Mouse (Mus musculus): ENCODE measurements around the gene Smad5. TPM values are rescaled to one million over a fixed set of nuclear protein-coding genes. Genes with fewer than 3 reads are reported as not detected.

Smad5 gene
- polyA plus RNA-seq, 1 experiment from 2014 or later = 32.0 TPM

GRCm38 (mm10) chr13:56765284-56766032 lies 62.6 kb downstream of the Smad5 start:
- Histone ChIP-seq H3K9ac (no peak overlapping the region), H3K27ac (no peak overlapping the region), H3K9me3 (replicated peaks) (no peaks in the 10 kb centered on the region), H3K36me3 (ENCODE audit: poor library complexity, severe bottlenecking) (no peaks in the 10 kb centered on the region), H3K27me3 (no peaks in the 10 kb centered on the region), H3K4me3 (no peak overlapping the region), H3K4me2 (no peak overlapping the region), H3K4me1 (peaks cover 51% of the 10 kb centered on the region)
- ATAC-seq = no peak
- WGBS = 57% methylated on average over 25 of the region's 25 CpGs

- H3K4me3 ChIP-seq = no peak overlapping the region
- no peak for ATAC-seq
Observed at GRCm38 (mm10) chr13:56766211-56766610, 63.4 kb downstream of the Smad5 start.

GRCm38 (mm10) chr13:56769431-56769830 lies 66.6 kb downstream of the Smad5 start:
- Histone ChIP-seq H3K27me3 (no peaks in the 10 kb centered on the region), H3K4me3 (no peak overlapping the region), H3K4me1 (peaks cover 51% of the 10 kb centered on the region), H3K36me3 (ENCODE audit: poor library complexity, severe bottlenecking) (no peaks in the 10 kb centered on the region), H3K27ac (peak overlapping the region; percentile 78), H3K4me2 (no peak overlapping the region), H3K9me3 (replicated peaks) (no peaks in the 10 kb centered on the region), H3K9ac (peak overlapping the region; percentile 7; the same call in 1 of the 2 replicates)
- no peak for ATAC-seq
- whole genome bisulfite sequencing = 7% methylated on average over 4 of the region's 4 CpGs

More at GRCm38 (mm10) chr13:56766211-56766610, 63.4 kb downstream of the Smad5 start:
- Histone ChIP-seq H3K27me3 (no peaks in the 10 kb centered on the region), H3K4me1 (peaks cover 56% of the 10 kb centered on the region), H3K27ac (no peak overlapping the region), H3K4me2 (no peak overlapping the region), H3K9ac (no peak overlapping the region), H3K9me3 (replicated peaks) (no peaks in the 10 kb centered on the region), H3K36me3 (ENCODE audit: poor library complexity, severe bottlenecking) (no peaks in the 10 kb centered on the region)
- WGBS = 62% methylated on average over 5 of the region's 5 CpGs

GRCm38 (mm10) chr13:56770136-56770578 lies 67.3 kb downstream of the Smad5 start:
- H3K27ac ChIP-seq = peak overlapping the region; percentile 84
- H3K4me1 ChIP-seq = peaks cover 57% of the 10 kb centered on the region
- H3K27me3 ChIP-seq = no peaks in the 10 kb centered on the region
- H3K36me3 ChIP-seq (ENCODE audit: poor library complexity, severe bottlenecking) = no peaks in the 10 kb centered on the region
- peak overlapping the region; percentile 7; the same call in 1 of the 2 replicates for H3K9ac ChIP-seq
- peak; percentile 70 for ATAC-seq
- no peaks in the 10 kb centered on the region for H3K9me3 ChIP-seq (replicated peaks)
- no peak overlapping the region for H3K4me3 ChIP-seq
- peak overlapping the region; percentile 7; the same call in 1 of the 2 replicates for H3K4me2 ChIP-seq
- WGBS = 12% methylated on average over 1 of the region's 1 CpGs

GRCm38 (mm10) chr13:56770786-56771185 lies 68.0 kb downstream of the Smad5 start:
- Histone ChIP-seq H3K9me3 (replicated peaks) (no peaks in the 10 kb centered on the region), H3K4me1 (peaks cover 55% of the 10 kb centered on the region), H3K4me2 (no peak overlapping the region), H3K4me3 (no peak overlapping the region), H3K27me3 (no peaks in the 10 kb centered on the region), H3K9ac (no peak overlapping the region), H3K36me3 (ENCODE audit: poor library complexity, severe bottlenecking) (no peaks in the 10 kb centered on the region), H3K27ac (peak overlapping the region; percentile 84)
- WGBS = 58% methylated on average over 5 of the region's 5 CpGs
- ATAC-seq = no peak

GRCm38 (mm10) chr13:56772592-56772991 lies 69.8 kb downstream of the Smad5 start:
- Histone ChIP-seq H3K4me1 (peaks cover 51% of the 10 kb centered on the region), H3K4me3 (no peak overlapping the region), H3K27me3 (no peaks in the 10 kb centered on the region), H3K9ac (no peak overlapping the region), H3K27ac (no peak overlapping the region), H3K36me3 (ENCODE audit: poor library complexity, severe bottlenecking) (no peaks in the 10 kb centered on the region), H3K4me2 (no peak overlapping the region), H3K9me3 (replicated peaks) (no peaks in the 10 kb centered on the region)
- 58% methylated on average over 3 of the region's 3 CpGs for WGBS
- ATAC-seq = no peak

- H3K4me3 ChIP-seq = no peak overlapping the region
- no peaks in the 10 kb centered on the region for H3K27me3 ChIP-seq
- no peak overlapping the region for H3K9ac ChIP-seq
- WGBS = 63% methylated on average over 14 of the region's 14 CpGs
- H3K4me2 ChIP-seq = no peak overlapping the region
- no peak for ATAC-seq
- peak overlapping the region; percentile 91 for H3K27ac ChIP-seq
- H3K4me1 ChIP-seq = peaks cover 49% of the 10 kb centered on the region
- H3K9me3 ChIP-seq (replicated peaks) = no peaks in the 10 kb centered on the region
- H3K36me3 ChIP-seq (ENCODE audit: poor library complexity, severe bottlenecking) = no peaks in the 10 kb centered on the region
Observed at GRCm38 (mm10) chr13:56773262-56773870, 70.6 kb downstream of the Smad5 start.

GRCm38 (mm10) chr13:56774304-56774703 lies 71.5 kb downstream of the Smad5 start:
- 6% methylated on average over 5 of the region's 5 CpGs for WGBS
- no peaks in the 10 kb centered on the region for H3K27me3 ChIP-seq
- H3K9ac ChIP-seq = peak overlapping the region; percentile 46
- H3K4me2 ChIP-seq = peak overlapping the region; percentile 43
- peak; percentile 80 for ATAC-seq
- peak overlapping the region; percentile 91 for H3K27ac ChIP-seq
- H3K36me3 ChIP-seq (ENCODE audit: poor library complexity, severe bottlenecking) = no peaks in the 10 kb centered on the region
- no peaks in the 10 kb centered on the region for H3K9me3 ChIP-seq (replicated peaks)
- H3K4me1 ChIP-seq = peaks cover 43% of the 10 kb centered on the region
- H3K4me3 ChIP-seq = no peak overlapping the region

GRCm38 (mm10) chr13:56780746-56781469 lies 78.1 kb downstream of the Smad5 start:
- H3K9ac ChIP-seq = peak overlapping the region; percentile 12; the same call in 1 of the 2 replicates
- ATAC-seq = no peak
- H3K27me3 ChIP-seq = no peaks in the 10 kb centered on the region
- peaks cover 7% of the 10 kb centered on the region; the same call in 1 of the 2 replicates for H3K9me3 ChIP-seq (replicated peaks)
- H3K4me1 ChIP-seq = peaks cover 28% of the 10 kb centered on the region
- peak overlapping the region; percentile 44 for H3K27ac ChIP-seq
- no peak overlapping the region for H3K4me2 ChIP-seq
- WGBS = 53% methylated on average over 13 of the region's 13 CpGs
- H3K36me3 ChIP-seq (ENCODE audit: poor library complexity, severe bottlenecking) = no peaks in the 10 kb centered on the region
- H3K4me3 ChIP-seq = no peak overlapping the region

GRCm38 (mm10) chr13:56781697-56782096 lies 78.9 kb downstream of the Smad5 start:
- Histone ChIP-seq H3K4me1 (peaks cover 28% of the 10 kb centered on the region), H3K9ac (no peak overlapping the region), H3K36me3 (ENCODE audit: poor library complexity, severe bottlenecking) (no peaks in the 10 kb centered on the region), H3K4me2 (no peak overlapping the region), H3K4me3 (no peak overlapping the region), H3K27ac (0 out of 2 replicates have a peak overlapping the region, but pooled peaks have one; percentile 20), H3K27me3 (no peaks in the 10 kb centered on the region), H3K9me3 (replicated peaks) (peaks cover 7% of the 10 kb centered on the region; the same call in 1 of the 2 replicates)
- no peak for ATAC-seq
- WGBS = 90% methylated on average over 3 of the region's 3 CpGs

GRCm38 (mm10) chr13:56782621-56783020 lies 79.8 kb downstream of the Smad5 start:
- no peak overlapping the region for H3K4me2 ChIP-seq
- no peak overlapping the region for H3K9ac ChIP-seq
- peaks cover 28% of the 10 kb centered on the region for H3K4me1 ChIP-seq
- no peaks in the 10 kb centered on the region for H3K36me3 ChIP-seq (ENCODE audit: poor library complexity, severe bottlenecking)
- H3K27me3 ChIP-seq = no peaks in the 10 kb centered on the region
- peaks cover 7% of the 10 kb centered on the region; the same call in 1 of the 2 replicates for H3K9me3 ChIP-seq (replicated peaks)
- no peak for ATAC-seq
- H3K4me3 ChIP-seq = no peak overlapping the region
- 87% methylated on average over 1 of the region's 1 CpGs for WGBS
- H3K27ac ChIP-seq = no peak overlapping the region

GRCm38 (mm10) chr13:56790683-56791082 lies 87.9 kb downstream of the Smad5 start:
- H3K27ac ChIP-seq = no peak overlapping the region
- no peak for ATAC-seq
- no peak overlapping the region for H3K4me3 ChIP-seq
- H3K9me3 ChIP-seq (replicated peaks) = no peaks in the 10 kb centered on the region
- no peaks in the 10 kb centered on the region for H3K27me3 ChIP-seq
- peaks cover 30% of the 10 kb centered on the region for H3K4me1 ChIP-seq
- H3K36me3 ChIP-seq (ENCODE audit: poor library complexity, severe bottlenecking) = no peaks in the 10 kb centered on the region
- no peak overlapping the region for H3K9ac ChIP-seq
- 88% methylated on average over 3 of the region's 3 CpGs for WGBS
- no peak overlapping the region for H3K4me2 ChIP-seq
